Mouse (Mus musculus): ENCODE data around the gene Arl4a. TPM values are rescaled to one million over a fixed set of nuclear protein-coding genes. Genes with fewer than 3 reads are reported as not detected.

Gene Arl4a
- 74.3 and 78.1 TPM in 2 replicates for polyA plus RNA-seq (2016; fragmentation: Nextera tagmentation; extraction: Ambion mirVana)

DNA sequence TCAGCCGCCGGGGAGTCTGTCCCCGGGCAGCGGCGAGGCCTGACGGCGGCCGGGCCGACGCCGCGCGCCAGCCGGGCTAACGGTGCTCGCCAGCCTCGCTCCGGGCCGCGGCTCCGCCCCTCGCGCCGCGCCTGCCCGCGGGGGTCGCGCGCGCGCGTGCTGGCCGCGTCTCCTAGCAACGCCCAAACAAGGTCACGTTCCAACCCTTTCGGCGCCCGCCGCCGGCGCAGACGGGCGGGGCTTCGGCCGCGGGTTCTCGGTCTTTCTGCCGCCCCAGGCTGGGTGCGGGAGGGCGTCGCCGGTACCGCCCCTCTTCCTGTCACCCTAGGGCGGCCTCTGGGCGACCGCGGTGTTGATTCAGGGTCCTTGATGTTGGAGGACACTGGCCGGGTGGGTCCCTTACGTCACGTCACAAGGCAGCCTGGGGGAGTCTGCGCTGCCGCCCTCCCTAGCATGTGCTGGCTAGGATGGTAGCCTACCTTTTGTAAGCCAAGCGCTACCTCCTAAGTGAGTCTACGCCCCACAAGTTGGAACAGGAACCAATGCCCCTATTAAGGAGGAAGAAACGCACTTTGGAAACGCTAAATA is at the start of gene Arl4a:
TSS of gene Arl4a (minus strand) at position 150 of the 588 bp plus-strand sequence.
- H3K4me1 ChIP-seq, result peaks cover 27% of the 10 kb centered on the region
- under 1% methylated on average over 68 of the region's 68 CpGs for WGBS
- peak; percentile 90 for DNase-seq (ENCODE audit: low spot score)
- peaks cover 12% of the 10 kb centered on the region for H3K36me3 ChIP-seq
- H3K27me3 ChIP-seq (ENCODE audit: low read depth, poor library complexity, severe bottlenecking), result peaks cover 7% of the 10 kb centered on the region; the same call in 1 of the 2 replicates
- H3K9me3 ChIP-seq (replicated peaks), result no peaks in the 10 kb centered on the region
- H3K4me3 ChIP-seq, result peak within 1 kb of the TSS; percentile 83
- peak within 1 kb of the TSS; percentile 94 for H3K27ac ChIP-seq (replicated peaks)

DNA sequence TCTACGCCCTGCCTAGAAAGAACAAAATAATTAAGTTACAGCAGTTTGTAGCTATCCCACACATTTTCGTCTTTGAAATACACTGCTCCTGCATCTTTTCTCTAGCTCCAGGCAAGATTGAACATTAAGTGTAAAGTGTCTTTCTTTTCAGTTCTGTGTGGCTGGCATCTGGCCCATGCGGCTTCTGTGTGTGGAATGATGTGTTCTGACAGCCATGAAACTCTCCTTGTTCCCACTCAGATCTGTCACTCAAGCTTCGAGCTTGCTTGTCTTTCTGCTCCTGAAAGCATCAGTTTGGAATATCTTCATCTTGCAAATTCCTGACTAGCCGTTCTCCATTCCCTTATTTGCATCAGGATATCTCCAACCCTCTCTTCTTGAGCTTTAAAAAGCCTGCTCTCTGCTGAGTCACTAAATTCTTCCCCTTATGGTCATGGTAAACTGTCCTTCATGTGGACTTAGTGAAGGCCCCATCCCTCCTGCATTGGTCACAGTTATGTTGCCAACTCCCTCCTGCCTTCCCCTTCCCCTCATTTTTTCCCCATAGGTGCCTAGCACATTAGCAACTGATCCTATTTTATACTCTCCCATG is 48.0 kb upstream of the Arl4a start:
- H3K9me3 ChIP-seq (replicated peaks), result no peaks in the 10 kb centered on the region
- no peaks in the 10 kb centered on the region for H3K4me1 ChIP-seq
- H3K27me3 ChIP-seq (ENCODE audit: low read depth, poor library complexity, severe bottlenecking), result no peaks in the 10 kb centered on the region
- H3K36me3 ChIP-seq, result no peaks in the 10 kb centered on the region
- H3K4me3 ChIP-seq, result no peak overlapping the region
- WGBS, result 70% methylated on average over 5 of the region's 5 CpGs
- DNase-seq (ENCODE audit: low spot score), result peak; percentile 19
- H3K27ac ChIP-seq (replicated peaks), result no peak overlapping the region

DNA sequence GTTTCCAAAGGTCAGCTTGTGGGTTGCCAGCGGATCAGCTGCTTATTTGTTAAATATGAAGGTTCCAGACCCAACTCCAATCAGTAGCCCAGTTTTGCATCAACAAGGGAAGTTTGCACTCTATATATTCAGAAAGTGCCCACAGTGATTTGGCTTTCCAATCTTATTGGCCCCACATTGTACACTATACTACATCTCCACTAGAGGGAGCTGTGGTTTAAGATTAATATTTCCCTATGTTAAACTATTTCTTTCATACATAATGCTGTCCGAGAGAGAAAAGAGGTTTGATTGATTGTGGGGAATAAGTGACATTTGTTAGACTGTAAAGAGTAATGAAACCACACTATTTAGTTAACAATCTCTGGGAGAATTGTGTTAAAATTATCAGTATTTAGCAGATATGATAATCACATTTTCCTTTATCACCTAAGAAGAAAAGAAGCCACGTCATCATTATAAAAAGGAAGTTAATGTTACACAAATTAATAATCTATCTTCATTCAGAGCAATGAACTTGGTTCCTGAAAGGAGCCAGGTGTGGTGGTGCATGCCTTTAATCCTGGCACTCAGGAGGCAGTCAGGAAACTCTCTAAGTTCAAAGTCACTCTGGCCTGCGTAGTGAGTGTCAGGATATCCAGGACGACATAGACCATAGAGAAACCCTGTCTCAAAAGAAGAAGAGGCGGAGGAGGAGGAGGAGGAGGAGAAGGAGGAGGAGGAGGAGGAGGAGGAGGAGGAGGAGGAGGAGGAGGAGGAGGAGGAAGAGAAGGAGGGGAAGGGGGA is 44.8 kb upstream of the Arl4a start:
- no peaks in the 10 kb centered on the region for H3K27me3 ChIP-seq (ENCODE audit: low read depth, poor library complexity, severe bottlenecking)
- no peaks in the 10 kb centered on the region for H3K4me1 ChIP-seq
- no peak overlapping the region for H3K27ac ChIP-seq (replicated peaks)
- H3K4me3 ChIP-seq, result no peak overlapping the region
- H3K9me3 ChIP-seq (replicated peaks), result no peaks in the 10 kb centered on the region
- 55% methylated on average over 5 of the region's 6 CpGs for WGBS
- DNase-seq (ENCODE audit: low spot score), result no peak
- H3K36me3 ChIP-seq, result no peaks in the 10 kb centered on the region

DNA sequence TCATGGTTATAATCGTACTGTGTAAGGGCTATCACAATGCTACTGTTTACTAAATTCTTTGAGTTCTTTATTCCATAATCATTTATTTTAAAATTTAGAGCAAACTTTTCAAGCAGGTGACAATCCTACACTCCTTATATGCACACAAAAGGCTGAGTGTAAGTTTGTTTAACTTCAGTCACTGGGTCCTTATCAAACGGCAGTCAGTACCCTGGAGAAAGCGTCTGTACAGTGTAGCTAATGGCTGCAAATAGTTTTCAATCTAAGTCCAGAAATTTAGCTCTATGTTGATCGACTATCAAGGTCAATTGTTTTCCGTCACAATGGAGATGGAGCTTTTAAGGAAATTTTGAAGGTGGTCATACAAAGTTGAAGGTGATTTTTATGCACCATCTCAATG is 44.2 kb upstream of the Arl4a start:
- no peaks in the 10 kb centered on the region for H3K4me1 ChIP-seq
- DNase-seq (ENCODE audit: low spot score), result no peak
- H3K27me3 ChIP-seq (ENCODE audit: low read depth, poor library complexity, severe bottlenecking), result no peaks in the 10 kb centered on the region
- no peak overlapping the region for H3K4me3 ChIP-seq
- H3K27ac ChIP-seq (replicated peaks), result no peak overlapping the region
- 80% methylated on average over 5 of the region's 5 CpGs for WGBS
- H3K9me3 ChIP-seq (replicated peaks), result no peaks in the 10 kb centered on the region
- H3K36me3 ChIP-seq, result no peaks in the 10 kb centered on the region

DNA sequence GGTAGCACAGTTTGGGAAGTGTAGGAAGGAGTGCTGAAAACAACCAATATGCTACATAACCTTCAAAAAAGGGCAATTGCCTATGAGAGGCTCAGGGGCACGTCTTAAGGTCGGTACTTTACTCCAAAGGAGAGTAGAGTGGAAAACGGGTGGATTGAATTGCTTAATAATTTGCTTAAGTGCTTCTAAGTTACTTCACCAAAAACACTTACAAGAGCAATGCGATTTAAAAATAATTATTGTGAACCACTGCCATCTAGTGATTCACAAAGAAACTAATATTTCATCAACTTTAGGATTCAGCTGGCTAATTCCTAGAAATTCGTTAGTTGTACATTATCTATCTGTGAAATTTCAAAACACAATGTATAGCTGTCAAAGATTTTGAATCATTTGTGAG is 35.8 kb upstream of the Arl4a start:
- DNase-seq (ENCODE audit: low spot score), result no peak
- no peaks in the 10 kb centered on the region for H3K4me1 ChIP-seq
- 72% methylated on average over 5 of the region's 5 CpGs for WGBS
- H3K4me3 ChIP-seq, result no peak overlapping the region
- no peaks in the 10 kb centered on the region for H3K9me3 ChIP-seq (replicated peaks)
- H3K27me3 ChIP-seq (ENCODE audit: low read depth, poor library complexity, severe bottlenecking), result no peaks in the 10 kb centered on the region
- no peak overlapping the region for H3K27ac ChIP-seq (replicated peaks)
- H3K36me3 ChIP-seq, result no peaks in the 10 kb centered on the region

DNA sequence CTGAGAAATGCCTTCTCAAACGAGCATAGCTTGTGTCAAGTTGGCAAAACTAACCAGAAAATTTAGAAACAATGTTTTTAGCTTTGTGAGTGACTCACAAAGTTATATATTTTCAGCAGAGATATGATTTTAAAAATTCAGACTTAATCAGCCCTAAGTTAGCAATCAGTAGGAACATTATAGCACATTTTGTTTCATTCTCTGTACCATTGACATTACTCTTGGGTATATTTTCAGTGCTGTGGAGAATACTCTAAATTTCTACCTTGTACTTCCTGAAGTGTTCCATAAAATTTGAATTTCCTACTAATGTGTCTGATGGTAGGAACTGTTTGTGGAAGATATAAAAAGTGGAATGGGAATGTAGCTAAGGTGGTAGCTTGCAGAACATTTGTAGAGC is 9.2 kb upstream of the Arl4a start:
- Histone ChIP-seq H3K9me3 (replicated peaks) (no peaks in the 10 kb centered on the region), H3K4me3 (no peak overlapping the region), H3K27me3 (ENCODE audit: low read depth, poor library complexity, severe bottlenecking) (no peaks in the 10 kb centered on the region), H3K27ac (replicated peaks) (no peak overlapping the region), H3K4me1 (no peaks in the 10 kb centered on the region), H3K36me3 (no peaks in the 10 kb centered on the region)
- WGBS, result 76% methylated on average over 1 of the region's 1 CpGs
- no peak for DNase-seq (ENCODE audit: low spot score)

DNA sequence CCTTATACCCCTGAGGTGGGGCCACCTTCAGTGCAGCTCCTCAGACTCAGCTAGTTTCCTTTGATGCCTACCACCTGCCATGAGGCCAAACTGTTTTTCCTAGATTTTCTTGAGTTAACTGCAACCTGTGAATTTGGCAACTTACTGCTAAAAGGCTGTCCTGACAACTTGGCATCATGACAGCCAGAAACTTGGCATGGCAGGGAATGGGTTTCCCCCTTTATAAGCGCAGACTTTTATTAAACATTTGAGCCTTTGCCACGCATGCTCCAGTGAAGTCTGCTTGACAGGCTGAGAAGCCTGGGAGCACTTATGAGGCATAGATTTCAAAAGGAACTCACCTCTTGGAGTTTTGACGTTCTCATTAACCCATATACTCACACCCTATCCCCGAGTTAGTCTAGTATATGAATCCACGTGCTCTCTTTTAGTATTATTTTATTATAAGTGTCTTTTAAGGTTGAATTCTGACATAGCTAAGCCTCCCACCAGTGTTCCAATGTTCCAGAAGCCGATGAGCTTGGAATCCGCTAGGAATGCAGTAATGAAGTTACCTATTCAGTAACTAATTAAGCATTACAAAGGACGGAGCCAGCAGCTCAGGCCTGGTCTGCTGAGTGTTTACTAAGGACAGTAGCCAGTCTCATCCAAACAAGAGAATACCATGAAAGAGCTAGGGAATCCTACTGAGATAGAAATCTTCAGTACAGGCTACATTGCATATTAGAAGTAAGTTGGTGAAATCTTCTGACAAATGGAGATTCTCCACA is 6.2 kb upstream of the Arl4a start:
- H3K4me3 ChIP-seq, result no peak overlapping the region
- no peaks in the 10 kb centered on the region for H3K36me3 ChIP-seq
- no peak overlapping the region for H3K27ac ChIP-seq (replicated peaks)
- no peak for DNase-seq (ENCODE audit: low spot score)
- H3K4me1 ChIP-seq, result no peaks in the 10 kb centered on the region
- peaks cover 3% of the 10 kb centered on the region; the same call in 1 of the 2 replicates for H3K27me3 ChIP-seq (ENCODE audit: low read depth, poor library complexity, severe bottlenecking)
- H3K9me3 ChIP-seq (replicated peaks), result no peaks in the 10 kb centered on the region
- 89% methylated on average over 8 of the region's 8 CpGs for WGBS

DNA sequence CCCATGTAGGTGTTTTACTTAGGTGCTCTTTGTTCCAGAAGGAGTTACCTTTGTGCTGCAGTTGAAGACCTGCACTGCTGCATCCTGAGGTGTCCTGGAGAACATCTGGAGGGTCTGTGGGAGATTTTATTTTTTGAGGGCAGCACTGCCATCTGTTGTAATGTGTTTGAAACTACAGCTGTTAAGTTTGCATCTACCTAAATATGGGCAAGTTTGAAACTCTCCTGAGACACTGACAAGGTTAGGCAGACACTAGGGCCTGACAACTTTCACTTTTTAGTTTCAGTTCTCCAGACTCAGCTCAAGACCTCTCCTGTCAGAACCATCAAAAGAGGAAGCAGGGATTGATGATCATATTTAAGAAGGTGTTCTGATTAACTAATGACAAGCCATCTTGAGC is 2.2 kb upstream of the Arl4a start:
- H3K27ac ChIP-seq (replicated peaks), result no peak overlapping the region
- no peak overlapping the region for H3K4me3 ChIP-seq
- DNase-seq (ENCODE audit: low spot score), result peak; percentile 25
- no peaks in the 10 kb centered on the region for H3K36me3 ChIP-seq
- H3K9me3 ChIP-seq (replicated peaks), result no peaks in the 10 kb centered on the region
- H3K27me3 ChIP-seq (ENCODE audit: low read depth, poor library complexity, severe bottlenecking), result peaks cover 7% of the 10 kb centered on the region; the same call in 1 of the 2 replicates
- H3K4me1 ChIP-seq, result peaks cover 20% of the 10 kb centered on the region

DNA sequence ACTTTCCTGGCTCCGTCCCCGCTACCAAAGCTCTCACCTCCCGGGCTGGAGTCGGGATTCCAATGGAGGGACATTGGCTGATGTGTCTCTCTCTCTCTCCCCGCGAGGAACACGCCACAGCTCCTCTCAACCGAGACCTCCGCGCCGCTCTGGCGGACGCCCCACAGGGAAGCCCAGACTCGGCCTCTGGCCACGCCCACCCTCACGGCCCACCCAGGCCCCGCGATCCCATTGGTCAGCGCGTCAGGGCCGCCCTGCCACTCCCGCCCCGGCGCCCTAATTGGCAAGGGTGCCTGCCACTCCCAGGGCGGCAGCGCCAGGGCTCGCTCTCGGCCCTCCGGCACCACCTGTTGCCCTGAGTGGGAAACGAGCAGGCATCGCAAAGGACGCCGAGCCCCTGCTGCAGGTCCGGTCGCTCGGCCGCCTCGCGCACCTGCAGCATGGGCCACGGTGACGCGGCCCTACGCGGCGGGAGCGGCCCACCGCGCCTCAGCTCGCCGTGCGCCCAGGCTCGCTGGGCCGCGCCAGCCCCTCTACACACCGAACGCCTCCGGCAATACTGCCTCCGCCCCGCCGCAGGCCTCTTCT is 505 bp downstream of the Arl4a start:
- H3K27ac ChIP-seq (replicated peaks), result peak overlapping the region; percentile 94
- peaks cover 7% of the 10 kb centered on the region; the same call in 1 of the 2 replicates for H3K27me3 ChIP-seq (ENCODE audit: low read depth, poor library complexity, severe bottlenecking)
- H3K4me3 ChIP-seq, result peak overlapping the region; percentile 83
- DNase-seq (ENCODE audit: low spot score), result peak; percentile 99
- H3K9me3 ChIP-seq (replicated peaks), result no peaks in the 10 kb centered on the region
- H3K4me1 ChIP-seq, result peaks cover 27% of the 10 kb centered on the region
- peaks cover 19% of the 10 kb centered on the region for H3K36me3 ChIP-seq
- WGBS, result under 1% methylated on average over 58 of the region's 60 CpGs

DNA sequence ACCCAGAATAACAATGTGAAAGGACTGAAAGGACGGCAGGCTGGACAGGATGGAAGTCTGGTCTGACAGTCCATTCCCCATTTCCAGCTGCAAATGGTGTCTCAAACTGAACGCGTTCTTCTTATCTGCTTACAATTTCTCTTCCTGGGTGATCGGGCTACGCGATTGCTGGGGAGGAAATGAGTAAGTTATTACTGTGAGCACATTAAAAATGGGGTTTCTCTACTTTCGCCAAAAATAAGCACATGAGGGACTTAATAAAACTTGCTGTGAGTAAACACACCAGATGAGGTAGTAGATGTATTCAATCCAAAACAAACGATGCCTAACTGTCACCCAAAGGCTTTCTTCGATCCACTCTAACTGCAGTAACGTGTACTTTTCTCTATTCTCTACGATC is 1.2 kb downstream of the Arl4a start:
- Histone ChIP-seq H3K4me3 (peak overlapping the region; percentile 83), H3K27me3 (ENCODE audit: low read depth, poor library complexity, severe bottlenecking) (peaks cover 7% of the 10 kb centered on the region; the same call in 1 of the 2 replicates), H3K27ac (replicated peaks) (peak overlapping the region; percentile 94), H3K36me3 (peaks cover 24% of the 10 kb centered on the region), H3K4me1 (peaks cover 27% of the 10 kb centered on the region), H3K9me3 (replicated peaks) (no peaks in the 10 kb centered on the region)
- 3% methylated on average over 11 of the region's 11 CpGs for WGBS
- no peak for DNase-seq (ENCODE audit: low spot score)

DNA sequence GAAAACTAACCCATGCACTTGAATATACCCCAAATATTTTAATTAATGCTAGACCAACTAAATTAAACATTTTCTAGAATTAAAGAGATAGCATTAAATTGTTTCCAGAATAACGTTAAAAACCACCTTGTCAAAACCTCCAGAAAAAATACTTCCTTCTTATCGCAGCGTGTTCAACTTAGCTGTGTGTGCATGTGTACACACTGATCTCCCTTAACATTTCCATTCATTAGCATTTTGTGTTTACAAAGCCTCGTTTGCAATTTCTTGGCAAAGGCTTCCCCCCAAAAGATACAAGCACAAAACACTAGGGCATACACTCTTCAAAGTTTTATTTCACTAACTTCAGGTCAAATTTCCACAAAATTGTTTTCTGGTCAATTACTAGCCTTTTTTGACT is 2.3 kb downstream of the Arl4a start:
- Histone ChIP-seq H3K9me3 (replicated peaks) (no peaks in the 10 kb centered on the region; the same call in 1 of the 2 replicates), H3K27ac (replicated peaks) (no peak overlapping the region), H3K27me3 (ENCODE audit: low read depth, poor library complexity, severe bottlenecking) (peaks cover 7% of the 10 kb centered on the region; the same call in 1 of the 2 replicates), H3K4me3 (peak overlapping the region; percentile 83), H3K36me3 (peaks cover 33% of the 10 kb centered on the region), H3K4me1 (peaks cover 27% of the 10 kb centered on the region)
- no peak for DNase-seq (ENCODE audit: low spot score)
- 78% methylated on average over 4 of the region's 4 CpGs for WGBS

DNA sequence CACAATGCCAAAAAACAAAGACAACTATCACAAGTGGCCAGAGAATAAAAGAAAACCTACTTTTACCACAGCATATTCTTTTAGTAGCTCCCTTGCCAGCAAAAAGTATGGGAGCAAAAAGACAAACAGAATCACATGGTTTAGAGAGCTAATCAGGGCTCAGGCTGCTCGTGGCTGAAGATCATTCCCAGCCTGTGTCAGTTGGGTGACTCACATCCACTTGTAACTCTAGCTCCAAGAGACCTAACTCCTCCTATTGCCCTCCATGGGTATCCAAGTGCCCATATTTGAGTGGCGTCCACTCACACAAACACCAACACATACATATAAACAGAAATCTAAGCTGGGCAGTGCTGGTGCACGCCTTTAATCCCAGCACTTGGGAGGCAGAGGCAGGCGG is 8.6 kb downstream of the Arl4a start:
- 82% methylated on average over 4 of the region's 4 CpGs for WGBS
- no peaks in the 10 kb centered on the region for H3K4me1 ChIP-seq
- H3K36me3 ChIP-seq, result peaks cover 33% of the 10 kb centered on the region
- H3K27me3 ChIP-seq (ENCODE audit: low read depth, poor library complexity, severe bottlenecking), result no peaks in the 10 kb centered on the region
- DNase-seq (ENCODE audit: low spot score), result no peak
- H3K4me3 ChIP-seq, result no peak overlapping the region
- no peak overlapping the region for H3K27ac ChIP-seq (replicated peaks)
- no peaks in the 10 kb centered on the region; the same call in 1 of the 2 replicates for H3K9me3 ChIP-seq (replicated peaks)

Data from midbrain, embryonic 10.5 days (tissue).